Mouse (Mus musculus) T-helper 17 cell (primary cell): ENCODE results near the gene Glrb.

Experiments used
- in situ Hi-C, 2 experiments: fragments of 300-600 bp; cut with MboI, MseI; formaldehyde crosslinking; loops; 1 replicate in 1 of 2; 2 replicates in 1 of 2; pipeline ENCODE4 v1.15.1; 2025; ENCODE audit warnings: high pct_unique_total_duplicates in 2 of 2

The Glrb gene

DNA sequence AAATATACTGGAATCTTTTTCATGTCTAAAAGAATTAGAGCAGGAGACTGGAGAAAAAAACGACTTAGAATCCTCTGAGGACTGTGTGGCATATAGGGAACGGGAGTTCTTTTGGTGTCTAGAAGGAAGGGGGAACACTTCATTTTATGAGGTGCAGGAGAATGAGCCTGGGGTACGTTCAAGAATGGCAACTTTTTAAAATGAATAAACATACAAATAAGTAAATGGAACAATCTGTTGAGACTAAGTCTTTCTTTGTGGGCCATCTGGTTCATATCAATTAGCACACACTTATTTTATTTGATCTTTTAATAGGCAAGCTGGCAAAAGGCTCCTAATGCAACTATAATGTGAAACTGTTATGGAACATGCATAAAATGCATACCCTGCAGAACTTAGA lies 75.9 kb downstream of the Glrb start:
- in situ Hi-C loops: loop anchor here in 1 of 2 experiments (5.0 kb wide), 1 partner anchor 515 kb away; no protein-coding TSS in a partner anchor

DNA sequence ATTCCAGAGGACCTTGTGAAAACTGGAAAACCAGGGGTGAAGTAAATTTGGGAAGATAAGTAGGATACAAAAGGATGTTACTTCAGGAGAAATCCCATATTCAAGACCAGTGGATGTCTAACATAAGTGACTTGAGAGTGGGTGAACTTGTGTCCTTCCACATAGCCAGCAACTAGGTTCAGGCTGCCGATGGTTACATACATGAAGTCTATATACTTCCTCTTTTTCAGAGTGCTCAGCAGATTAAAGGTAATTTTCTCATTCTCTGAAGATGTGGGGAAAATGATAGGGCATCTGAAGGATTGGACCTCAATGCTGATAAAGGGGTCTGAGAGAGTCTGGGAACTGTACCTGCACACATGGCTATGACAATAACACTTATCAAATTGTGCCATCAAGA lies 89.5 kb downstream of the Glrb start:
- in situ Hi-C loops: loop anchor here (25.0 kb wide), 2 partner anchors 937 to 1537 kb away; partner anchors contain the start of genes Fam198b (in 1 of the 2) and Rapgef2 (in 1 of the 2)

DNA sequence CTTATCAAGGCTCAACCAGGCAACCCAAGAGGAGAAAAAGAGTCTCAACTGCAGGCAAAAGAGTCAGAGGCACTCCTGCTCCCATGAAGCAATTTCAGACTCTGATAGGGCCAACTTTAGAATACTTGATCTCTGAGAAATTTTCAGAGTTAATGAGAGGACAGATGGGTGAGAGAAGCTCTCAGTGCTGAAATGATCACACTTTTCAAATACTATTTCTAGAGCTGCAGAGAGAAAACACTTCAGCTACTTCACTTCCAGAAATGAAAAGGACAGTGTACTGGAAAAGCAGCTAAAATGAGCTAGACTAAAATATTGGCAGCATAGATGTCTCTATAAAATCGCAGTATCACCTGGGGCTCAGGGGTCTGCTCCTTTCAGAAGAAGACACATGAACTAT lies 94.8 kb downstream of the Glrb start:
- in situ Hi-C loops: loop anchor here (25.0 kb wide), 2 partner anchors 931 to 1531 kb away; partner anchors contain the start of genes Fam198b (in 1 of the 2) and Rapgef2 (in 1 of the 2)

DNA sequence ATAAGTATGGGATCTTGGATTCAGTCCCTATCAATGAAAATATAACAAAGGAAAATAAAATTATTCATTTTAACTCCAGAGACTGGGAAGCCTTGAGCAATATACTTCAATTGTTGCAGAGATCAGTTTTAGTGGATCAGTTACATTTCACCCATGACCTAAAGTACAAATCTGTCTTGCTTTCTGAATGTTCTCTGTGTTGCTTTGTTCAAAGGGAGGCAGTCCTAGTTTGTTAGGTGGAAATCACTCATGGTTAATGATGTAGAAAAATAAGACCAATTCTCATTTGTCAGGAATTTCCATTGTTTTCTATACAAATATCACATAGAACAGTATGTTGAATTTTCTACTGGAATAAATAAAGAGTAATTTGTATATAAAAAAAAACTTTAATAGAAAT lies 99.7 kb downstream of the Glrb start:
- in situ Hi-C loops: loop anchor here (25.0 kb wide), 2 partner anchors 926 to 1526 kb away; partner anchors contain the start of genes Fam198b (in 1 of the 2) and Rapgef2 (in 1 of the 2)

DNA sequence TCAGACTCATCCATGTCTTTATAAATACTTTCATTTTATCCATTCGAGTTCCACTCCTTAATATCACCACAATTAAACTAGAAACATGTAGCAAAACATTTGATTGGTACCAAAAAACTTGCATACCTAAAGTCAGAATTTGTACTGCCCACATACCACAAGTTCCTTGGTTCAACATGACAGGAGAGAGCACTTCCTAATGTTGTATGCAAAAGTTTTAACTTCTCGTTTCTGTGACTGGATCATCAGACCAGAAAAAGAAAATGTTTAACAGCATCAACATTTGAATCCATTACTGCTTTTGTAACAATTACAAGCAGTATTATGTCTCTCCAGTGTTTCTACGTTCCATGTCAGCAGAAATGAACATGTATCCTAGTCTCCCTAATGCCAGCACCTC lies 101.2 kb downstream of the Glrb start:
- in situ Hi-C loops: loop anchor here (25.0 kb wide), 2 partner anchors 925 to 1525 kb away; partner anchors contain the start of genes Fam198b (in 1 of the 2) and Rapgef2 (in 1 of the 2)

DNA sequence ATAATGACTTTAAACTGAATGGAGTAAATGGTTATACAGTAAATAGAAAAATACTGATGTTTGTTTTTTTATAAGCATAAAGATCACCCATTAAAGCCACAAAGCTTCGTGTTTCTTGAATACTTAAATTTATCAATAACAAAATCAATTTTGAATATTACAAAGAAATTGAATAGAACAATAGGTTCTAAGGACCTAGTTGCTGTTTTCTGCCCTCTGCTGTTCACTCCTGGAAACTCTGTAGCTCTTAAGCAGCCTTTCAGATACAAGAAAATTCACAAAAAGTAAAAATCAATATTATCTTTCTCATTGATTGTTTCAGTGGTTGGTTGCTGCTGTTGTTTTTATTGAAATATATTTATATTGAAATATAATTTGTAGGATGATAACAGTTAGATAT lies 108.1 kb downstream of the Glrb start:
- in situ Hi-C loops: loop anchor here (10.0 to 25.0 kb wide), 3 partner anchors 918 to 1518 kb away; partner anchors contain the start of genes Fam198b (in 1 of the 2), Rapgef2 (in 1 of the 2) and Tmem144 (in 1 of the 2)

DNA sequence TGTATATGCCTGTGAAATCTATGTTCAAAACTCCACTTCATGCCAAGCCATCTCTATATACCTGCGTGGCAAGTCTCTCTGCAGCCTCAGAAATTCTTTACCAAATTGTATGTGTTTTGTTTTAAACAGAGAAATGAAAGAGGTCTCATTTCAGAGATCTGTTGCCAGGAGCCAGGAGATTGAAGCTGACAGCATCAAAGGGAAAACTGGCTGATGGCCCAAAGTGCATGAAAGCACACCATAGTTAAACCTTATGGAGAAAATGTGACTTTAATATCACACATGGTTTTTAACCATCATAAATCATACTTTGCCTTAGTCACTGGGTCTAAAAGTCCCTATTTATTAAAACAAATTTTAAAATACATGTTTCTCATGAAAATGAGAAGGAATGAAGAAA lies 109.6 kb downstream of the Glrb start:
- in situ Hi-C loops: loop anchor here (10.0 to 25.0 kb wide), 3 partner anchors 917 to 1517 kb away; partner anchors contain the start of genes Fam198b (in 1 of the 2), Rapgef2 (in 1 of the 2) and Tmem144 (in 1 of the 2)

DNA sequence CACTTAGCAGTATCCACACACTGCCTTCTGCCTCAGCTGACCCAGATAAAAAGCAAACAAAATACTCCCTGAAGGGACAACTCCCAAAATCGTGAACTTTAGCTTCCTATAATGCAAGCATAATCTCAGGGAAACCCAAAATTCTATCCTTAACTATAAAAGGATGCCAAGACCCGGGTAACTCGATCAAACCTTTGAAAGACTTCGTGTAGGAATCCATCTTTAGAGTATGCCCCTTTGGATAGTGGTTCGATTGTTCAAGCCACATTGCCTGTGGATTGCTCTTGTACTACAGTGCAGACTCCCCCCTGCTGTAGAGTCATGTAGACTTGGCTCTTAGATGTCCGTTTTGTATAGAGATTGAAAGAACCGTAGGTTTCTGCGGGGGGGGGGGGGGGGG lies 110.2 kb downstream of the Glrb start:
- in situ Hi-C loops: loop anchor here (10.0 to 25.0 kb wide), 3 partner anchors 916 to 1516 kb away; partner anchors contain the start of genes Fam198b (in 1 of the 2), Rapgef2 (in 1 of the 2) and Tmem144 (in 1 of the 2)

DNA sequence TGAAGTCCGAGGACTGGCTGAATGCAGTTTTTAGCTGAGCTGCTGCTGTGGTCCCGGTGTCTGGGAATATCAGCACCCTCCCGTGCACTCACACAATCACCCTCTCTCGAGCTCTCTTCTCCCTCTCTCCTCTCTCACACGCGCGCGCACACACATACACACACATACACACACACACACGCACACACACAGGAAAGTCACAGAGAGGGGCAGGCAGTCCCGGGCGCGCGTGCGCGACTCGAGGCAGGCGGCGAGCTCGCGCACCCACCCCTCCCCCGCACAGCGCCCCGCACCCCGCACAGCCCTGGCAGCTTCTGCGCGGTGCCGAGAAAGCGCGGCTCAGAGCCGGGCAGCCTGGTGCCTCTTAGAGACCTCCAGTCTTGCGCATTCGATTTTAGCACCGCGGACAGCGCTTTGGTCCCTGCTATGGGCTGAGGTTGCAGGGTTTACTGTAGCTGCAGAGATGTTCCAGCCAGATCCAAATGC lies 110.8 kb downstream of the Glrb start, which contains the start of gene Gria2:
Gene Gria2 (minus strand): TSS at position 240 of the 486 bp plus-strand sequence.
- in situ Hi-C loops: loop anchor here (10.0 to 25.0 kb wide), 3 partner anchors 915 to 1515 kb away; partner anchors contain the start of genes Fam198b (in 1 of the 2), Rapgef2 (in 1 of the 2) and Tmem144 (in 1 of the 2)

DNA sequence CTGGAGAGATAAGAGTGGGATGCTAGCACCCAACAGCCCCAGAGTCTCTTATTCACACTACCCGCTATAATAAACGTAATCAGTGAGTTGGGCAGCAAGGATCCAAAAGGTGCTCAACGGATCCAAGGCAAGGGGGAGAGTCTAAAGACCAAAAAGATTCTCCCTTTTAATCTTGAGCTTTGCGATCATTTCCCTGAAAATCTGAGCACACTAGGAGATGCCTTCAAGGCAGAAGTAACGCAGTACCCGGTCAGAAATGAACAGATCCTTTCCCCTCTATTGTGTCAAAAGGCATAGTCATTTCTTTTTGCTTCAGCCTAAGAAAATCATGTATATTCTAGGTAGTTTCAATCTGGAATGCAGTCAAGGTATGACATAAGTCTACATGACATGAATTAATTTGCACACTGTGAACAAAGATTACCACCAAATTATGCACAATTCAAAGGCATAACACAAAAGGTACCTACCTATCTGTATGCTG lies 111.6 kb downstream of the Glrb start:
- in situ Hi-C loops: loop anchor here (10.0 to 25.0 kb wide), 3 partner anchors 915 to 1515 kb away; partner anchors contain the start of genes Fam198b (in 1 of the 2), Rapgef2 (in 1 of the 2) and Tmem144 (in 1 of the 2)

DNA sequence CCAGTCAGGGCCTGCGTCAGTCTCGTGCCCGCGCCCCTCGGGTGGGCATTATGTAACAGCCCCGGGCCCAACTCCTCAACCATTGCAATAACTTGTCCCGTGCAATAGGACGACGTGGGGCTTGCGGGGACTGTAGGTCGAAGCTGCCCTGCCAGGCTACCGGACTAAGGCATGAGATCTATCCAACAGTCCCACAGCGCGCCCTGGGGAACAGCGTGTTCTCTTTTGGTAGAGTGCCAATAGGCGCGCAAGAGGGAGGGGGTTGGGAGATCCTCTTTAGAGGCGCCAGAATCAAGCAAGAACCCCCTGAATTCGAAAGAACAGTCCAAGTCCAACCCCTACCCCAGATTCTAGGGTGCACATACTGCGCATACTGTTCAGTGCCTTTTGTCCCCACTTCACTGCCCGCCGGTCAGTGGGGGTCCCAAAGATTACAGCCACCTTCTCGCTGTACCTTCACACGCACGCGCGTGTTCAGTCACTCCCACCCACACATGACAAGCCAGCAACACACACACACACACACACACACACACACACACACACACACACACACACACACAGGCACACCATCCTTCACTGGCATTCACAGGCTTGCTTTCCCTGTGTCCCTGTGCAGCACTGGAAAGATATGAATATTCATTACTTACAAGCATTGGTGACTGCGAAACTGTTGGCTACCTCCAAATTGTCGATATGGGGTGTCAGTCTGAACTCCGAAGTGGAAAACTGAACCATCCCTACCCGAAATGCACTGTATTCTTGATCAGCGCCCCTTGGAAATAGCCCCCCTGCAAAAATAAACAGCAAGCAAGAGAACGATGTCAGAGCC lies 112.2 kb downstream of the Glrb start:
- in situ Hi-C loops: loop anchor here (10.0 to 25.0 kb wide), 3 partner anchors 914 to 1514 kb away; partner anchors contain the start of genes Fam198b (in 1 of the 2), Rapgef2 (in 1 of the 2) and Tmem144 (in 1 of the 2)

DNA sequence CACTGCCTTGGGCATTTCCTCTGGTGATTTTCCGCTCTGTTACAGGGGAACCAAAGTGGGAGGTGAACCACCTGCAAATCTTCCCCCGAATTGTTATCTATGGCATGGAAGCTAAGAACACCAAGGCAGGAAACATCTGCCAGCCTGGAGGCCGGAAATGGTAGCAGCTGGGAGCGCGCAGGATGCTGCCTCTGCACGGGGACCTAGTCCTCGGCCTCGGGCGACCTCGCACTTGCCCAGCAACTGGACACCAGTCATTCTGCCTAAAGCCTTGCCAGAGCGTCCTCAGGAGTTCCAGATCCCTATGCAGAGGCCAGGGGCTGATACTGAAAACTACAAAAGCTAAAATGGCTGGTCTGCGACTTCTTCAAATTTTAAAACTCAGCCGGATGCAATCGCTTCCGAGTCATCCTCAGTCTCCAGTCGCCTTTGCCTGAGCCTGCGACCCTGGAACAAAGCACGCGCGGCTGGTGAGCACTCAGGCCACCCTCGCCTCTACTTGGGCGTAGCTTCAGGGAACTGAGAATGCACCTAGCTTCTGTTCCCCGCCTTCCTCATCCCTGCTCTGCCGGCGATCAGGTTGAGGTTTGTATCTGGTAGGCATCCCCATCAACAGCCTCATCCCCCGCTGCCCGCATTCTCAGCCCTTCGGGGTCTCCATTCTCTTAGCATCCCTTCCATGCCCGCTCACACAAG lies 113.0 kb downstream of the Glrb start:
- in situ Hi-C loops: loop anchor here (10.0 to 25.0 kb wide), 3 partner anchors 913 to 1513 kb away; partner anchors contain the start of genes Fam198b (in 1 of the 2), Rapgef2 (in 1 of the 2) and Tmem144 (in 1 of the 2)

DNA sequence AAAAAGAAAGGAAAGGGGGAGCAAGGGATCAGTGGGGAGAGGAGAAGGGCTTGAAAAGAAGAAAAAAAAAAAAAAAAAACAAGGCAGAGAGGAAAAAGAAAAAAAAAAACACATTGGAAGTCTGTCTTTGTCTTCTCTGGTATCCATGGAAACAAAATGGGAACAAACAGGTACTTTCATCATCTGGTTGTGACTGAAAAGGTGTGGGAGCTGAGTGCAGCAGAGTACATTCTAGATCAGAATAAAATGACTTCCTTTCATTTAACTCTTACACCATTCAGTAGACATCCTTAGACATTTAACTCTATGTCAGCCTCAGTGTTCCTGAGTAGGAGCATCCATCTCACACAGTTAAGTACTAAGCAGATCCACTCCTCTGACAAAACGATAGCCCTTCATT lies 115.5 kb downstream of the Glrb start:
- in situ Hi-C loops: no loop called here

DNA sequence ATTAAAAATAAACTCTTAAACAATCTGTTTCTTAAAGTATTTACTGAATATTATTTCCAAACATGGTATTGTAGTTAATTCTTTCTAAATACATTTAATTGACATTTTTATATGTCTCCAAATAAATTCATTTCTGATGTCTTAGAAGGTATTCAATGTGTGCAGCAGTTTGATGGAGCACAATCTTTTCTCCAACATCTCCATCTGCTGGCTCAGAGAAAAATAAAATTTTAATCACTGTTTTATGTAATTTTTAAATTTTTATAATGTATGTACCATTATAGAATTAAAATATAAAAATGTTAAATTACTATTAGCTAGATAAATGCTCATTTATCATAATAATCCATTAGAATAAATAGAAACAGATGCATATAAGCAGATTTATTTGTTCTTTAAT lies 116.7 kb downstream of the Glrb start:
- in situ Hi-C loops: no loop called here

DNA sequence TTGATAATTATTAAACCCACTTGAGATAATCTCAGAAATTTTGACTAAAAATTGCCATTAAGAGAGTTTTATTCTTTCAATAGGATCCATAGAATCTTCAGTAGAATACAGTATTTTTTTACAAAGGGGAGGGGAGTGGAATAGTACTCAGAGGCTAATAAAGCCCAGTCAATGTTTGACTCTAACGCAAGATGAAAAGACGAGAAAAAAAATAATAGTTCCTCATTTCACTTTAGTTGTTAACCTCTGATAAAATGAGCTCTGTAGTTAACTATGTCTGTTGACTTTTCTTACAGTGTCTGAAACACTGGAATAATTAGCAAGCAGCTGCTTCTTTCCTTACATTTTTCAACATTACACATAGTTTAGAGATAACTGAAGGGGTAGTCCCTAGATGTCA lies 118.2 kb downstream of the Glrb start:
- in situ Hi-C loops: no loop called here
